Mouse (Mus musculus): ENCODE measurements at regions not wholly inside any gene's neighbourhood (a gene's known extent, or its start where the extent isn't known, plus 50 kb on each side); places are given as distances from the start of the nearest gene placed in this dataset.

- TF ChIP-seq GATA1 (IDR thresholded peaks at IDR 0.05; ENCODE audit: borderline replicate concordance, low read length) = no peak
- TF ChIP-seq FLI1 (IDR thresholded peaks at IDR 0.05; ENCODE audit: low read length) = no peak
These were observed 99.5 kb upstream of the Npas2 start for GRCm38 (mm10) chr1:39094001-39094400.

Data from megakaryocyte, embryonic 14.5 days (primary cell).